Mouse (Mus musculus): Measurements from ENCODE around the gene Wnt16. TPM values are rescaled to one million over a fixed set of nuclear protein-coding genes. Genes with fewer than 3 reads are reported as not detected.

Gene Wnt16
- polyA plus RNA-seq, 1 experiment from 2014 or later: 0.08 TPM

- WGBS: 25% methylated on average over 6 of the region's 6 CpGs
- Histone ChIP-seq H3K27me3 (replicated peaks; ENCODE audit: control insufficient read depth, insufficient read depth, low read length) (no peaks in the 10 kb centered on the region), H3K4me2 (replicated peaks; ENCODE audit: low read depth) (peak overlapping the region; percentile 44), H3K27ac (ENCODE audit: low read depth, low read length) (peak overlapping the region; percentile 57), H3K9me3 (ENCODE audit: control insufficient read depth) (no peaks in the 10 kb centered on the region), H3K4me3 (ENCODE audit: low read depth, low read length) (no peak overlapping the region), H3K4me1 (replicated peaks; ENCODE audit: control insufficient read depth, insufficient read depth, low read length) (peaks cover 7% of the 10 kb centered on the region), H3K36me3 (ENCODE audit: control insufficient read depth, insufficient read depth) (no peaks in the 10 kb centered on the region), H3K9ac (ENCODE audit: low read depth, low read length) (no peak overlapping the region)
- no peak for TF ChIP-seq CTCF (IDR thresholded peaks at IDR 0.05; ENCODE audit: low read depth)
- no peak for ATAC-seq
These were observed 56.4 kb downstream of the Wnt16 start for GRCm38 (mm10) chr6:22344443-22344842.

GRCm38 (mm10) chr6:22347132-22347902 lies 59.3 kb downstream of the Wnt16 start:
- Histone ChIP-seq H3K9me3 (ENCODE audit: control insufficient read depth) (no peaks in the 10 kb centered on the region), H3K27me3 (replicated peaks; ENCODE audit: control insufficient read depth, insufficient read depth, low read length) (no peaks in the 10 kb centered on the region), H3K27ac (ENCODE audit: low read depth, low read length) (no peak overlapping the region), H3K4me3 (ENCODE audit: low read depth, low read length) (no peak overlapping the region), H3K4me2 (replicated peaks; ENCODE audit: low read depth) (no peak overlapping the region), H3K4me1 (replicated peaks; ENCODE audit: control insufficient read depth, insufficient read depth, low read length) (peaks cover 10% of the 10 kb centered on the region), H3K36me3 (ENCODE audit: control insufficient read depth, insufficient read depth) (no peaks in the 10 kb centered on the region), H3K9ac (ENCODE audit: low read depth, low read length) (no peak overlapping the region)
- no peak for ATAC-seq
- no peak for TF ChIP-seq CTCF (IDR thresholded peaks at IDR 0.05; ENCODE audit: low read depth)
- WGBS: 72% methylated on average over 8 of the region's 8 CpGs

Other genes with a start within 250 kb of the Wnt16 start
- gene Fam3c, start 68.0 kb downstream of the Wnt16 start, polyA plus RNA-seq (2015; fragmentation: Nextera tagmentation; extraction: Ambion mirVana): 58.7 and 59.9 TPM in 2 replicates

Data from intestine, postnatal 0 days (tissue).